Mouse (Mus musculus) thymus, adult 2 months (tissue): ENCODE data around the gene Nos1ap.

Experiments used
- CTCF ChIP-seq: fragments of 200-500 bp; IDR thresholded peaks from 2 replicates; pipeline ENCODE4 v1.5.1; 2012; ENCODE audit warnings: mild to moderate bottlenecking, control low read depth, low read length, moderate library complexity, borderline replicate concordance; ENCODE audit not compliant: control insufficient read depth, poor library complexity, insufficient read depth; ENCODE audit errors: extremely low read depth
- POLR2A ChIP-seq: fragments of 200-500 bp; IDR thresholded peaks from 2 replicates; pipeline ENCODE4 v1.6.1; 2012; ENCODE audit warnings: mild to moderate bottlenecking, low read length, control low read depth, moderate library complexity; ENCODE audit not compliant: control insufficient read depth, poor library complexity, insufficient read depth; ENCODE audit errors: extremely low read depth

GRCm38 (mm10) chr1:170440367-170440766, 149.3 kb downstream of the Nos1ap start:
- no peak for TF ChIP-seq CTCF
- no peak for TF ChIP-seq POLR2A
